Mouse (Mus musculus): ENCODE data around the gene Cntn4. TPM values are rescaled to one million over a fixed set of nuclear protein-coding genes. Genes with fewer than 3 reads are reported as not detected.

Gene Cntn4
- polyA plus RNA-seq, 1 experiment from 2014 or later = 0.09 TPM

DNA sequence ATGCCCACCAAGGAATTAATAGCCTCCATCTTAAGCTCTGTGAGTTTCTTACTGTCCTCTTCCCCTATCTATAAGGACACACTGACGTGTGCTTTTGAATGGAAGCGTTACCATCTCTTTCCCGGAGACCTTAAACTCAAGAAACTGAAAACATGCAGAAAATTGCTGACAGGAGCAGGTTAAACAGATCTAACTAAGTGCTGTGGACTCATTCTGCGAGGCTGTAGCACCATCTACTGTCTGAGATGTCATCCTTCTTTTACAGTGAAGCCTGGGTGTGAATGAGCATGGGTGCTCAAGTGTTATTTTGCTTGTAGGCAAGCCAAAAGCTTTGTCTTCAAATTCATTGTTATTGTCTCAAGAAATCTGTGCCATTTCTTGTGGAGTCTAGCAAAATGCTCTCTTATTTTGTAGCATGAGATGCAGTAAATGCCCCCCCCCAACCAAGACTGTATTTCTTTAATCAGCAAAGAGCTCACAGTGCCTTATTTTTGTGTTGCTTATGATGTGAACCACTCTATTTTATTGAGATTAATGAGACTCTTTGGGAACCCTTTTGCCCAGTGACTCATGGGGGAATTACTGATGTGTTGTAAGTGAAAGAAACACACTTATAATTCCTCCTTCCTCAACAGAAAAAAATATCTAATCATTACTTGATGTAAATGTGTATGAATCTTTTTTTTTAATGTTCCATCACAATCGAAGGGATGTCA is 968.2 kb downstream of the Cntn4 start:
- no peaks in the 10 kb centered on the region for H3K27me3 ChIP-seq (ENCODE audit: control insufficient read depth, insufficient read depth, low read depth, low read length)
- H3K4me2 ChIP-seq (ENCODE audit: low read depth, low read length) = no peak overlapping the region
- H3K4me3 ChIP-seq (ENCODE audit: low read depth, low read length) = no peak overlapping the region
- H3K9ac ChIP-seq (ENCODE audit: low read depth, low read length) = no peak overlapping the region
- H3K4me1 ChIP-seq (ENCODE audit: control insufficient read depth, low read depth, low read length) = no peaks in the 10 kb centered on the region
- WGBS (ENCODE audit: insufficient replicate concordance) = 32% methylated on average over 5 of the region's 5 CpGs
- no peaks in the 10 kb centered on the region for H3K9me3 ChIP-seq (replicated peaks; ENCODE audit: control insufficient read depth, low read length)
- ATAC-seq (ENCODE audit: low read depth) = no peak
- no peak overlapping the region for H3K27ac ChIP-seq (ENCODE audit: low read length)
- no peaks in the 10 kb centered on the region for H3K36me3 ChIP-seq (ENCODE audit: control insufficient read depth, insufficient read depth)

DNA sequence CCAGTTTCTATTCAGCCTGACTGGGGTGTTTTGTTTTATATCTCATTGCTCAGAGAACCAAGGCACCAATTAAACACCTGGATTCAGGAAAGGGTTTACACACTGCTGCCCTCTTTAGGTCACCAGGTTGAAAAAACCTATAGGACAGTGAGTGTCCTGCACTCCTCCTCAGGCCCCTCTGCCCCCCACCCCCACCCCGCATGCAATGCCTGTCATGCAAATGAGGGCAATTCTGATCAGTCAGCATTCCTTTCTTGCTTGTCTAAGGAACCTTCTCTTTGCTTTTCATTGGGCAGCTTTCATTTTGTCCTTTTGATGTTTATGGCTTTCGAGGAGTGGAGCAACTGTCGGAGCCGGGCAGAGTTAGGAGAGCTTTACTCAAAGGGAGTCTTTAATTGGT is 969.5 kb downstream of the Cntn4 start:
- H3K9ac ChIP-seq (ENCODE audit: low read depth, low read length) = no peak overlapping the region
- WGBS (ENCODE audit: insufficient replicate concordance) = 46% methylated on average over 4 of the region's 4 CpGs
- no peak overlapping the region for H3K4me2 ChIP-seq (ENCODE audit: low read depth, low read length)
- ATAC-seq (ENCODE audit: low read depth) = no peak
- H3K36me3 ChIP-seq (ENCODE audit: control insufficient read depth, insufficient read depth) = no peaks in the 10 kb centered on the region
- H3K4me3 ChIP-seq (ENCODE audit: low read depth, low read length) = no peak overlapping the region
- H3K9me3 ChIP-seq (replicated peaks; ENCODE audit: control insufficient read depth, low read length) = no peaks in the 10 kb centered on the region
- H3K27ac ChIP-seq (ENCODE audit: low read length) = no peak overlapping the region
- no peaks in the 10 kb centered on the region for H3K27me3 ChIP-seq (ENCODE audit: control insufficient read depth, insufficient read depth, low read depth, low read length)
- H3K4me1 ChIP-seq (ENCODE audit: control insufficient read depth, low read depth, low read length) = no peaks in the 10 kb centered on the region

DNA sequence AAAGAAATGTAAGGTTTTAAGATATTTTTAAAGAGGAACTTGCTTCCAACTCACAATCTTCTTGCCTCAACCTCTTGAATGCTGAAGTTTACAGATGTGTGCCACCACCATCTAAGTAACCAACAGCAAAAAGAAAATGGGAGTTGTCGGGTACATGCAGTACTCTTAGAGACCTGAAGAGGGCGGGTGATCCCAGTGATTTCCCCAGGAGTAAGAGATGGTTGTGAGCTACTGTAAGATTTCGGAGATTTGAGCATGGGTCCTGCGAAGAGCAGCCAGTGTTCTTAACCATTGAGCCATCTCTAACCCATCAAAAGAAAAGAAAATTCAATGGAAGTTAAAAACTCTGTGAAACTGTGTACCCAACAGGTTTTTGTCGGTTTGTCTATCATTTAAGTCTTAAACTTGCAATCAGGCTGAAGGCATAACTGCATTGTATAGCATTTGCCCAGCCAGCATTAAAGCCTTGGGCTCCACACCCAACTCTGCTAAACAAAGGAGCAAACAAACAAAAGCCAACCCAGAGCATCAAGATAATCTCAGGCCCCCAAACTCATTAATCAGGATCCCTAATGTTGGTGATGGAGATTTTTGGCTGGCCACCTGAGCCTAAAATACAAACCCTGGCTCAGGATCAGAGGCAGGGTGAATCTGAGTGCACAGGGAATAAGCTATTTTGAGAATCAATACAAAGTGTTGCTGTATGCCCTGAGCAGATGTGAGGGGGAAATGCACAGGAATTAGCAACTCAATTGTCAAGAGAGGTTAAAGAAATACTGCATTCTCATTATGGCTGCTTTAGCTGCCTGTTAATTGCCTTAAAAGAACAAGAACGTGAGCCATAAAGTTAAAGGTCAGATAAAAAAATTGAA is 986.6 kb downstream of the Cntn4 start:
- no peaks in the 10 kb centered on the region for H3K27me3 ChIP-seq (ENCODE audit: control insufficient read depth, insufficient read depth, low read depth, low read length)
- H3K4me1 ChIP-seq (ENCODE audit: control insufficient read depth, low read depth, low read length) = no peaks in the 10 kb centered on the region
- no peak overlapping the region for H3K4me3 ChIP-seq (ENCODE audit: low read depth, low read length)
- no peak overlapping the region for H3K9ac ChIP-seq (ENCODE audit: low read depth, low read length)
- no peak for ATAC-seq (ENCODE audit: low read depth)
- no peak overlapping the region for H3K27ac ChIP-seq (ENCODE audit: low read length)
- H3K9me3 ChIP-seq (replicated peaks; ENCODE audit: control insufficient read depth, low read length) = no peaks in the 10 kb centered on the region
- no peak overlapping the region for H3K4me2 ChIP-seq (ENCODE audit: low read depth, low read length)
- 22% methylated on average over 6 of the region's 6 CpGs for WGBS (ENCODE audit: insufficient replicate concordance)
- H3K36me3 ChIP-seq (ENCODE audit: control insufficient read depth, insufficient read depth) = no peaks in the 10 kb centered on the region

DNA sequence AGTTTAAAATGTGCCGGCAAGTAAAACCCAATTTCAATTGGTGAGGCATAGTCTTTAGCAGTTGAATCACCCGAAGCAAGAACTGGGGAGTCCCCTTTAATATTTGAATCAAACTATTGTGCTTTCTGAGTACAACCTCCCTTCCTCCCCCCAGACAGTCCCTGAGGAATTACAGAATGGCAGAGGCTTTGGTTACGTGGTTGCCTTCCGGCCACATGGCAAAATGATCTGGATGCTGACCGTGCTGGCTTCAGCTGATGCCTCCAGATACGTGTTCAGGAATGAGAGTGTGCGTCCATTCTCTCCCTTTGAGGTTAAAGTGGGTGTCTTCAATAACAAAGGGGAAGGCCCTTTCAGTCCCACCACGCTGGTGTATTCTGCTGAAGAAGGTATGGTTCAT is 998.1 kb downstream of the Cntn4 start:
- no peak for ATAC-seq (ENCODE audit: low read depth)
- H3K4me2 ChIP-seq (ENCODE audit: low read depth, low read length) = no peak overlapping the region
- H3K27me3 ChIP-seq (ENCODE audit: control insufficient read depth, insufficient read depth, low read depth, low read length) = no peaks in the 10 kb centered on the region
- H3K36me3 ChIP-seq (ENCODE audit: control insufficient read depth, insufficient read depth) = no peaks in the 10 kb centered on the region
- H3K9ac ChIP-seq (ENCODE audit: low read depth, low read length) = no peak overlapping the region
- no peaks in the 10 kb centered on the region for H3K9me3 ChIP-seq (replicated peaks; ENCODE audit: control insufficient read depth, low read length)
- 62% methylated on average over 8 of the region's 8 CpGs for WGBS (ENCODE audit: insufficient replicate concordance)
- no peak overlapping the region for H3K4me3 ChIP-seq (ENCODE audit: low read depth, low read length)
- H3K4me1 ChIP-seq (ENCODE audit: control insufficient read depth, low read depth, low read length) = no peaks in the 10 kb centered on the region
- H3K27ac ChIP-seq (ENCODE audit: low read length) = no peak overlapping the region

DNA sequence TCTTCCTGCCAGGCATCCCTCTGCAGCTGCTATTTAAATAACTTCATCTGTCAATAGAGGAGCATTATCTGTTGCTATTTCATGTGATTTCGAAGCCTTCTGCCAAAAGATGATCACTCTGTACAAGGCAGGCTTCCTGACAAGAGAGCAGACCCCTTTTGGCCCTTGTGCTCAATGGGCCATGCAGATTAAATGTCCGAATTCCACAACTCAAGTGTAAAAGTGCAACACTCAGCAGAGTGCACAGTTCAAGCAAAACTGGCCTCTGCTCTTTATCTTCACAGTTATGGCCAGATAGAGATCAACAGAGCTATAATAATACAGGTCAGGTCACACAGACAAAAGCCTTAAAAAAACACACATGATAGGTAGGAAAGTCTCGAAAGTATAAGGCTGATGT is 1024.5 kb downstream of the Cntn4 start:
- WGBS (ENCODE audit: insufficient replicate concordance) = 45% methylated on average over 3 of the region's 3 CpGs
- no peak for ATAC-seq (ENCODE audit: low read depth)

DNA sequence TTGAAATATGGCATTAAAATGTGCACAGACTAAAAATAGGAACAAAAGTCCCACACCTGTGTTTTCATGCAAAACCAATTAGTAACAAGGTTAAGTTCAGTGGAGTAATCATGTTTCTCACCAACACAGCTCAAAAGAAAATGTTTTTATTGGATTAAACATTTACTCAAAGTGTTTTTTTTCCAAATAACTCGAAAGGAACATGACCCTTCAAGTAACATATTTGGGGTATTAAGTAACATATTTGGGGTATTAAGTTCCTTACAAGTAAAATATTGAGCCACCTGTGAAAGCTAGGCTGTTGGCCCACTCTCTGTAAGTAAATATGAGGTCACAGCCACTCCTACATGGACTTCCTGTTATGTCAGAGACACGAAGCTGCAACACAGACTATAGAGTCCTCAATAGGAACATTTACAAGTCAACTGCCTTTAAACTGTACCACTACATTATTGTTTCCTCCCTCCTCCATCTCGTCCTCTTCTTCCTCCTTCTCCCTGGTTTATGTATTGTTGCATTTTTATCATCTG is 1028.1 kb downstream of the Cntn4 start:
- 17% methylated on average over 3 of the region's 3 CpGs for WGBS (ENCODE audit: insufficient replicate concordance)

More for the DNA sequence above, 1024.5 kb downstream of the Cntn4 start:
- Histone ChIP-seq H3K9ac (ENCODE audit: low read depth, low read length) (no peak overlapping the region), H3K4me2 (ENCODE audit: low read depth, low read length) (no peak overlapping the region), H3K9me3 (replicated peaks; ENCODE audit: control insufficient read depth, low read length) (no peaks in the 10 kb centered on the region), H3K4me1 (ENCODE audit: control insufficient read depth, low read depth, low read length) (no peaks in the 10 kb centered on the region), H3K27ac (ENCODE audit: low read length) (no peak overlapping the region), H3K27me3 (ENCODE audit: control insufficient read depth, insufficient read depth, low read depth, low read length) (no peaks in the 10 kb centered on the region), H3K4me3 (ENCODE audit: low read depth, low read length) (no peak overlapping the region), H3K36me3 (ENCODE audit: control insufficient read depth, insufficient read depth) (no peaks in the 10 kb centered on the region)

DNA sequence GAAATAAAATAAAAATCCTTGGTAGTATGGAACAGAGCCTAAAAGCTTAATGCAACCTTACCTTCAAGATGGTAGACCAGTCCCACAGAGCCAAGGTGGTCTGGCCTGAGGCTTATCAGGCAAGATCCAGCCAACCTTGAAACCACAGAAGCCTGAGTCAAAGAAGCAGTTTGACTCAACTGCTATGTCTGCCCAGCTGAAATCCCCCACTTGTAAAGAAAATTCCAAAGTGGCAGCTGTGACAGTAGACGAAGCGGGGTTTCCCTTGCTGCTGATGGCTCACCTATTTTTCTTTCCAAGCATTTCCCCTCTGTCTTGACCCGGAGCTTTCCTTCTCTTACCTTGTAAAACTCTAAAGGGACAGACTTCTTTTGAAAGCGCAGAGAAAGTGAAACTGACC is 1048.2 kb downstream of the Cntn4 start:
- Histone ChIP-seq H3K36me3 (ENCODE audit: control insufficient read depth, insufficient read depth) (no peaks in the 10 kb centered on the region), H3K9ac (ENCODE audit: low read depth, low read length) (no peak overlapping the region), H3K27ac (ENCODE audit: low read length) (no peak overlapping the region), H3K27me3 (ENCODE audit: control insufficient read depth, insufficient read depth, low read depth, low read length) (no peaks in the 10 kb centered on the region), H3K4me3 (ENCODE audit: low read depth, low read length) (no peak overlapping the region), H3K9me3 (replicated peaks; ENCODE audit: control insufficient read depth, low read length) (no peaks in the 10 kb centered on the region), H3K4me1 (ENCODE audit: control insufficient read depth, low read depth, low read length) (no peaks in the 10 kb centered on the region), H3K4me2 (ENCODE audit: low read depth, low read length) (no peak overlapping the region)
- 35% methylated on average over 4 of the region's 4 CpGs for WGBS (ENCODE audit: insufficient replicate concordance)
- ATAC-seq (ENCODE audit: low read depth) = no peak

More for the DNA sequence above, 1028.1 kb downstream of the Cntn4 start:
- no peak overlapping the region for H3K9ac ChIP-seq (ENCODE audit: low read depth, low read length)
- no peaks in the 10 kb centered on the region for H3K4me1 ChIP-seq (ENCODE audit: control insufficient read depth, low read depth, low read length)
- no peak overlapping the region for H3K4me3 ChIP-seq (ENCODE audit: low read depth, low read length)
- H3K9me3 ChIP-seq (replicated peaks; ENCODE audit: control insufficient read depth, low read length) = no peaks in the 10 kb centered on the region
- no peak for ATAC-seq (ENCODE audit: low read depth)
- no peaks in the 10 kb centered on the region for H3K36me3 ChIP-seq (ENCODE audit: control insufficient read depth, insufficient read depth)
- H3K4me2 ChIP-seq (ENCODE audit: low read depth, low read length) = no peak overlapping the region
- no peaks in the 10 kb centered on the region for H3K27me3 ChIP-seq (ENCODE audit: control insufficient read depth, insufficient read depth, low read depth, low read length)
- no peak overlapping the region for H3K27ac ChIP-seq (ENCODE audit: low read length)

DNA sequence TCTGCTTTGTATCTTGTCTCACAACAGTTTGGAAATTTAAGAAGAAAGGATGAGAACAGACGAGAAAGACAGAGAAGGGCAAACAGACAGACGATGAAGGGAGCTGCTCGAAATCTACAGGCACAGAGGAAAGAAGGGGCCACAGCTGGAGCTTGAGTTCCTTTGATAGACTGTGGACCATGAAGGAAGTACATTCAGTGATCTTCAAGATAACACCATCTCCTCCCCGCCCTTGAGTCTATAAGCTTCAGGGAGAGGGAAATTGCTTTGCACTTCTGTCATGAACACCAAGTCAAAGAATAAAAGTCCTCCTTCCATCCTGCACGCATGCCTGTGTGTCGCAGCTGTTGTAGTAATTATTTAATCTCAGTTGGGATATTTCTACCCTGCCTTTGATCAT is 1048.6 kb downstream of the Cntn4 start:
- no peak for ATAC-seq (ENCODE audit: low read depth)
- WGBS (ENCODE audit: insufficient replicate concordance) = 11% methylated on average over 6 of the region's 6 CpGs
- Histone ChIP-seq H3K4me2 (ENCODE audit: low read depth, low read length) (no peak overlapping the region), H3K4me3 (ENCODE audit: low read depth, low read length) (no peak overlapping the region), H3K36me3 (ENCODE audit: control insufficient read depth, insufficient read depth) (no peaks in the 10 kb centered on the region), H3K9ac (ENCODE audit: low read depth, low read length) (no peak overlapping the region), H3K9me3 (replicated peaks; ENCODE audit: control insufficient read depth, low read length) (no peaks in the 10 kb centered on the region), H3K27ac (ENCODE audit: low read length) (no peak overlapping the region), H3K27me3 (ENCODE audit: control insufficient read depth, insufficient read depth, low read depth, low read length) (no peaks in the 10 kb centered on the region), H3K4me1 (ENCODE audit: control insufficient read depth, low read depth, low read length) (no peaks in the 10 kb centered on the region)

DNA sequence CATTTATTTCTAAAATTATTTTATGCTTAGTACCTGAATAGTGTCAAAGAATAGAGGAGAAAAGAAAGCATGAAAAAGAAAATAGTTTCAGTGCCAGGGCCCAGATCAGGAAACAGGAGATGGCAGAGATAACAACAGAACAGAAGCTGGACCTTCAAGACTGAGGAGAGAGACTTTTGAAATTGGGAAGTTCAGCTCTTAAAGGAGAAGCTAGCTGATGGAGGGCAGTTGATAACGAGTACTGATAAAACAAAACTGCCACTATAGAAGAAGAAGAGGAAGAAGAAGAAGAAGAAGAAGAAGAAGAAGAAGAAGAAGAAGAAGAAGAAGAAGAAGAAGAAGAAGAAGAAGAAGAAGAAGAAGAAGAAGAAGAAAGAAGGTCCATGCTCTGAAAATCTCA is 1050.2 kb downstream of the Cntn4 start:
- no peak overlapping the region for H3K27ac ChIP-seq (ENCODE audit: low read length)
- no peak overlapping the region for H3K4me2 ChIP-seq (ENCODE audit: low read depth, low read length)
- H3K9ac ChIP-seq (ENCODE audit: low read depth, low read length) = no peak overlapping the region
- 8% methylated on average over 1 of the region's 1 CpGs for WGBS (ENCODE audit: insufficient replicate concordance)
- H3K9me3 ChIP-seq (replicated peaks; ENCODE audit: control insufficient read depth, low read length) = no peaks in the 10 kb centered on the region
- H3K4me3 ChIP-seq (ENCODE audit: low read depth, low read length) = no peak overlapping the region
- H3K4me1 ChIP-seq (ENCODE audit: control insufficient read depth, low read depth, low read length) = no peaks in the 10 kb centered on the region
- ATAC-seq (ENCODE audit: low read depth) = no peak
- H3K36me3 ChIP-seq (ENCODE audit: control insufficient read depth, insufficient read depth) = no peaks in the 10 kb centered on the region
- H3K27me3 ChIP-seq (ENCODE audit: control insufficient read depth, insufficient read depth, low read depth, low read length) = no peaks in the 10 kb centered on the region
